Mouse (Mus musculus): ENCODE measurements around the gene Pnmal1. TPM values are rescaled to one million over a fixed set of nuclear protein-coding genes. Genes with fewer than 3 reads are reported as not detected.
A peak's percentile ranks its signal among the peaks of the same experiment; 100 is the strongest.

Pnmal1 gene
- polyA plus RNA-seq, 1 experiment from 2014 or later: 2.9 TPM

GRCm38 (mm10) chr7:16918670-16919069 is 40.8 kb upstream of the Pnmal1 start:
- Histone ChIP-seq H3K4me3 (replicated peaks) (no peak overlapping the region), H3K27me3 (replicated peaks) (no peaks in the 10 kb centered on the region), H3K4me2 (no peak overlapping the region), H3K4me1 (peaks cover 46% of the 10 kb centered on the region), H3K27ac (no peak overlapping the region), H3K9ac (no peak overlapping the region), H3K36me3 (peaks cover 47% of the 10 kb centered on the region), H3K9me3 (no peaks in the 10 kb centered on the region)
- WGBS: 67% methylated on average over 3 of the region's 3 CpGs
- ATAC-seq (ENCODE audit: insufficient read depth, low FRiP score, low read depth): no peak

GRCm38 (mm10) chr7:16919395-16920149 is 39.9 kb upstream of the Pnmal1 start:
- peaks cover 40% of the 10 kb centered on the region for H3K36me3 ChIP-seq
- H3K9me3 ChIP-seq: no peaks in the 10 kb centered on the region
- no peak overlapping the region for H3K9ac ChIP-seq
- no peaks in the 10 kb centered on the region for H3K27me3 ChIP-seq (replicated peaks)
- 70% methylated on average over 13 of the region's 13 CpGs for WGBS
- H3K4me1 ChIP-seq: peaks cover 46% of the 10 kb centered on the region
- no peak overlapping the region for H3K27ac ChIP-seq
- H3K4me2 ChIP-seq: no peak overlapping the region
- no peak overlapping the region for H3K4me3 ChIP-seq (replicated peaks)
- no peak for ATAC-seq (ENCODE audit: insufficient read depth, low FRiP score, low read depth)

GRCm38 (mm10) chr7:16920150-16920579 is 39.3 kb upstream of the Pnmal1 start:
- WGBS: 78% methylated on average over 7 of the region's 7 CpGs
- H3K4me3 ChIP-seq (replicated peaks): no peak overlapping the region
- H3K4me1 ChIP-seq: peaks cover 46% of the 10 kb centered on the region
- no peak overlapping the region for H3K4me2 ChIP-seq
- H3K36me3 ChIP-seq: peaks cover 34% of the 10 kb centered on the region
- no peak overlapping the region for H3K27ac ChIP-seq
- no peak for ATAC-seq (ENCODE audit: insufficient read depth, low FRiP score, low read depth)
- no peaks in the 10 kb centered on the region for H3K9me3 ChIP-seq
- H3K9ac ChIP-seq: no peak overlapping the region
- no peaks in the 10 kb centered on the region for H3K27me3 ChIP-seq (replicated peaks)

- H3K9ac ChIP-seq: peak overlapping the region; percentile 97
- H3K36me3 ChIP-seq: peaks cover 27% of the 10 kb centered on the region
- no peak for ATAC-seq (ENCODE audit: insufficient read depth, low FRiP score, low read depth)
- H3K4me3 ChIP-seq (replicated peaks): peak overlapping the region; percentile 98
- 43% methylated on average over 21 of the region's 21 CpGs for WGBS
- H3K9me3 ChIP-seq: no peaks in the 10 kb centered on the region
- no peaks in the 10 kb centered on the region for H3K27me3 ChIP-seq (replicated peaks)
- H3K4me2 ChIP-seq: peak overlapping the region; percentile 78
- H3K4me1 ChIP-seq: peaks cover 46% of the 10 kb centered on the region
- peak overlapping the region; percentile 72 for H3K27ac ChIP-seq
Observed at GRCm38 (mm10) chr7:16920818-16921791, 38.4 kb upstream of the Pnmal1 start.

GRCm38 (mm10) chr7:16921881-16922335 is 37.6 kb upstream of the Pnmal1 start:
- Histone ChIP-seq H3K4me1 (peaks cover 46% of the 10 kb centered on the region), H3K4me2 (peak overlapping the region; percentile 78)
- ATAC-seq (ENCODE audit: insufficient read depth, low FRiP score, low read depth): no peak

GRCm38 (mm10) chr7:16922360-16922973 is 37.0 kb upstream of the Pnmal1 start:
- Histone ChIP-seq H3K9ac (peak overlapping the region; percentile 97), H3K4me3 (replicated peaks) (peak overlapping the region; percentile 98), H3K4me2 (peak overlapping the region; percentile 78), H3K27ac (peak overlapping the region; percentile 72), H3K9me3 (no peaks in the 10 kb centered on the region), H3K4me1 (peaks cover 46% of the 10 kb centered on the region), H3K27me3 (replicated peaks) (no peaks in the 10 kb centered on the region), H3K36me3 (peaks cover 14% of the 10 kb centered on the region)
- 34% methylated on average over 10 of the region's 10 CpGs for WGBS
- ATAC-seq (ENCODE audit: insufficient read depth, low FRiP score, low read depth): no peak

More at GRCm38 (mm10) chr7:16921881-16922335, 37.6 kb upstream of the Pnmal1 start:
- H3K9me3 ChIP-seq: no peaks in the 10 kb centered on the region
- H3K9ac ChIP-seq: peak overlapping the region; percentile 97; the same call in 1 of the 2 replicates
- H3K36me3 ChIP-seq: peaks cover 20% of the 10 kb centered on the region
- peak overlapping the region; percentile 98 for H3K4me3 ChIP-seq (replicated peaks)
- peak overlapping the region; percentile 72 for H3K27ac ChIP-seq
- H3K27me3 ChIP-seq (replicated peaks): no peaks in the 10 kb centered on the region
- WGBS: 34% methylated on average over 6 of the region's 6 CpGs

GRCm38 (mm10) chr7:16923283-16924036 is 36.0 kb upstream of the Pnmal1 start:
- no peaks in the 10 kb centered on the region for H3K27me3 ChIP-seq (replicated peaks)
- peak overlapping the region; percentile 98 for H3K4me3 ChIP-seq (replicated peaks)
- WGBS: under 1% methylated on average over 57 of the region's 57 CpGs
- peak overlapping the region; percentile 97 for H3K9ac ChIP-seq
- H3K9me3 ChIP-seq: no peaks in the 10 kb centered on the region
- peaks cover 4% of the 10 kb centered on the region; the same call in 1 of the 2 replicates for H3K36me3 ChIP-seq
- H3K4me1 ChIP-seq: peaks cover 39% of the 10 kb centered on the region
- H3K27ac ChIP-seq: peak overlapping the region; percentile 97
- ATAC-seq (ENCODE audit: insufficient read depth, low FRiP score, low read depth): no peak; the same call in 1 of the 2 replicates
- peak overlapping the region; percentile 78 for H3K4me2 ChIP-seq

- Histone ChIP-seq H3K27me3 (replicated peaks) (no peaks in the 10 kb centered on the region), H3K36me3 (no peaks in the 10 kb centered on the region), H3K9ac (peak within 1 kb of the TSS; percentile 97), H3K27ac (peak within 1 kb of the TSS; percentile 97), H3K4me1 (peaks cover 38% of the 10 kb centered on the region), H3K4me2 (peak within 1 kb of the TSS; percentile 78), H3K9me3 (no peaks in the 10 kb centered on the region), H3K4me3 (replicated peaks) (peak within 1 kb of the TSS; percentile 98)
- ATAC-seq (ENCODE audit: insufficient read depth, low FRiP score, low read depth): peak; percentile 88
- 2% methylated on average over 64 of the region's 64 CpGs for WGBS
Observed at GRCm38 (mm10) chr7:16924037-16924834, 35.2 kb upstream of the Pnmal1 start, which contains the start of gene Calm3. Gene Calm3, minus strand, starts transcription at chr7:16924114.

GRCm38 (mm10) chr7:16928341-16928740 is 31.1 kb upstream of the Pnmal1 start:
- Histone ChIP-seq H3K9ac (no peak overlapping the region), H3K27me3 (replicated peaks) (no peaks in the 10 kb centered on the region), H3K9me3 (no peaks in the 10 kb centered on the region), H3K36me3 (no peaks in the 10 kb centered on the region), H3K27ac (no peak overlapping the region), H3K4me1 (no peaks in the 10 kb centered on the region), H3K4me2 (no peak overlapping the region), H3K4me3 (replicated peaks) (no peak overlapping the region)
- no peak for ATAC-seq (ENCODE audit: insufficient read depth, low FRiP score, low read depth)
- WGBS: 42% methylated on average over 2 of the region's 2 CpGs

GRCm38 (mm10) chr7:16930850-16931249 is 28.6 kb upstream of the Pnmal1 start:
- H3K4me3 ChIP-seq (replicated peaks): no peak overlapping the region
- no peak overlapping the region for H3K27ac ChIP-seq
- no peaks in the 10 kb centered on the region for H3K27me3 ChIP-seq (replicated peaks)
- H3K4me2 ChIP-seq: no peak overlapping the region
- no peak for ATAC-seq (ENCODE audit: insufficient read depth, low FRiP score, low read depth)
- no peak overlapping the region for H3K9ac ChIP-seq
- no peaks in the 10 kb centered on the region for H3K36me3 ChIP-seq
- H3K4me1 ChIP-seq: no peaks in the 10 kb centered on the region
- 2% methylated on average over 1 of the region's 1 CpGs for WGBS
- H3K9me3 ChIP-seq: no peaks in the 10 kb centered on the region

All from stomach, embryonic 15.5 days (tissue).